Mouse (Mus musculus): Measurements from ENCODE around the gene Clec2l. TPM values are rescaled to one million over a fixed set of nuclear protein-coding genes. Genes with fewer than 3 reads are reported as not detected.
"Not testable (repeated sequence)": the region's sequence is repeated elsewhere in the genome, so short reads cannot be mapped to it uniquely, and the experiment has no call there.

Clec2l gene
- polyA plus RNA-seq, 1 experiment from 2014 or later: 3.6 TPM

GRCm38 (mm10) chr6:38636852-38637618, 25.8 kb upstream of the Clec2l start, which contains the start of gene Klrg2:
Klrg2 (minus strand) TSS chr6:38637242.
- peak; percentile 81 for ATAC-seq
- 2% methylated on average over 53 of the region's 60 CpGs for WGBS
- no peaks in the 10 kb centered on the region for H3K9me3 ChIP-seq (replicated peaks)
- H3K27me3 ChIP-seq: peaks cover 78% of the 10 kb centered on the region
- peak within 1 kb of the TSS; percentile 58 for H3K4me3 ChIP-seq
- H3K4me2 ChIP-seq: peak within 1 kb of the TSS; percentile 100
- H3K36me3 ChIP-seq (ENCODE audit: poor library complexity, severe bottlenecking): no peaks in the 10 kb centered on the region
- no peak within 1 kb of the TSS for H3K27ac ChIP-seq
- H3K9ac ChIP-seq: peak within 1 kb of the TSS; percentile 63
- H3K4me1 ChIP-seq: peaks cover 23% of the 10 kb centered on the region

GRCm38 (mm10) chr6:38640401-38640800, 22.5 kb upstream of the Clec2l start:
- no peak for ATAC-seq

GRCm38 (mm10) chr6:38641228-38641627, 21.6 kb upstream of the Clec2l start:
- Histone ChIP-seq H3K9ac (no peak overlapping the region), H3K9me3 (replicated peaks) (no peaks in the 10 kb centered on the region), H3K27ac (no peak overlapping the region), H3K27me3 (peaks cover 53% of the 10 kb centered on the region), H3K36me3 (ENCODE audit: poor library complexity, severe bottlenecking) (no peaks in the 10 kb centered on the region), H3K4me1 (peaks cover 14% of the 10 kb centered on the region), H3K4me2 (no peak overlapping the region), H3K4me3 (no peak overlapping the region)
- 73% methylated on average over 5 of the region's 5 CpGs for WGBS
- no peak for ATAC-seq

More at GRCm38 (mm10) chr6:38640401-38640800, 22.5 kb upstream of the Clec2l start:
- no peak overlapping the region for H3K9ac ChIP-seq
- H3K27me3 ChIP-seq: peaks cover 61% of the 10 kb centered on the region
- H3K36me3 ChIP-seq (ENCODE audit: poor library complexity, severe bottlenecking): no peaks in the 10 kb centered on the region
- no peak overlapping the region for H3K4me2 ChIP-seq
- WGBS: 80% methylated on average over 11 of the region's 11 CpGs
- H3K4me1 ChIP-seq: peaks cover 22% of the 10 kb centered on the region
- H3K9me3 ChIP-seq (replicated peaks): no peaks in the 10 kb centered on the region
- no peak overlapping the region for H3K4me3 ChIP-seq
- H3K27ac ChIP-seq: no peak overlapping the region

- H3K4me3 ChIP-seq: no peak overlapping the region
- no peak overlapping the region for H3K27ac ChIP-seq
- H3K9me3 ChIP-seq (replicated peaks): no peaks in the 10 kb centered on the region
- peaks cover 10% of the 10 kb centered on the region for H3K4me1 ChIP-seq
- no peak for ATAC-seq
- H3K4me2 ChIP-seq: no peak overlapping the region
- 53% methylated on average over 5 of the region's 5 CpGs for WGBS
- peaks cover 48% of the 10 kb centered on the region for H3K27me3 ChIP-seq
- no peak overlapping the region for H3K9ac ChIP-seq
- H3K36me3 ChIP-seq (ENCODE audit: poor library complexity, severe bottlenecking): no peaks in the 10 kb centered on the region
Observed at GRCm38 (mm10) chr6:38641645-38642044, 21.2 kb upstream of the Clec2l start.

- no peaks in the 10 kb centered on the region for H3K36me3 ChIP-seq (ENCODE audit: poor library complexity, severe bottlenecking)
- H3K4me2 ChIP-seq: no peak overlapping the region
- no peak overlapping the region for H3K27ac ChIP-seq
- peaks cover under 1% of the 10 kb centered on the region; the same call in 1 of the 2 replicates for H3K4me1 ChIP-seq
- 79% methylated on average over 5 of the region's 5 CpGs for WGBS
- H3K27me3 ChIP-seq: peaks cover 39% of the 10 kb centered on the region
- no peak overlapping the region for H3K4me3 ChIP-seq
- H3K9ac ChIP-seq: no peak overlapping the region
- no peak for ATAC-seq
- no peaks in the 10 kb centered on the region for H3K9me3 ChIP-seq (replicated peaks)
Observed at GRCm38 (mm10) chr6:38642593-38642992, 20.3 kb upstream of the Clec2l start.

- Histone ChIP-seq H3K9me3 (replicated peaks) (no peaks in the 10 kb centered on the region), H3K4me1 (no peaks in the 10 kb centered on the region), H3K4me2 (no peak overlapping the region), H3K4me3 (no peak overlapping the region), H3K27ac (no peak overlapping the region), H3K36me3 (ENCODE audit: poor library complexity, severe bottlenecking) (no peaks in the 10 kb centered on the region), H3K9ac (no peak overlapping the region), H3K27me3 (peaks cover 34% of the 10 kb centered on the region)
- no peak for ATAC-seq
- WGBS: 86% methylated on average over 3 of the region's 3 CpGs
Observed at GRCm38 (mm10) chr6:38643039-38643438, 19.8 kb upstream of the Clec2l start.

- Histone ChIP-seq H3K4me2 (no peak overlapping the region), H3K9me3 (replicated peaks) (no peaks in the 10 kb centered on the region)
Observed at GRCm38 (mm10) chr6:38649545-38649944, 13.3 kb upstream of the Clec2l start.

GRCm38 (mm10) chr6:38650263-38650937, 12.5 kb upstream of the Clec2l start:
- no peaks in the 10 kb centered on the region for H3K4me1 ChIP-seq
- H3K27me3 ChIP-seq: no peaks in the 10 kb centered on the region
- peak; percentile 77 for ATAC-seq
- no peaks in the 10 kb centered on the region for H3K36me3 ChIP-seq (ENCODE audit: poor library complexity, severe bottlenecking)
- no peak overlapping the region for H3K9ac ChIP-seq
- WGBS: 40% methylated on average over 14 of the region's 14 CpGs
- H3K4me3 ChIP-seq: no peak overlapping the region
- H3K9me3 ChIP-seq (replicated peaks): no peaks in the 10 kb centered on the region
- H3K4me2 ChIP-seq: no peak overlapping the region
- no peak overlapping the region for H3K27ac ChIP-seq

More at GRCm38 (mm10) chr6:38649545-38649944, 13.3 kb upstream of the Clec2l start:
- H3K36me3 ChIP-seq (ENCODE audit: poor library complexity, severe bottlenecking): no peaks in the 10 kb centered on the region
- H3K4me1 ChIP-seq: no peaks in the 10 kb centered on the region
- no peak overlapping the region for H3K4me3 ChIP-seq
- H3K27ac ChIP-seq: no peak overlapping the region
- no peak for ATAC-seq
- no peak overlapping the region for H3K9ac ChIP-seq
- WGBS: 72% methylated on average over 3 of the region's 3 CpGs
- no peaks in the 10 kb centered on the region for H3K27me3 ChIP-seq

GRCm38 (mm10) chr6:38661626-38662025, 1.2 kb upstream of the Clec2l start:
- Histone ChIP-seq H3K4me3 (no peak overlapping the region), H3K4me1 (peaks cover 7% of the 10 kb centered on the region; the same call in 1 of the 2 replicates), H3K27me3 (peaks cover 29% of the 10 kb centered on the region), H3K27ac (no peak overlapping the region), H3K9me3 (replicated peaks) (no peaks in the 10 kb centered on the region), H3K36me3 (ENCODE audit: poor library complexity, severe bottlenecking) (no peaks in the 10 kb centered on the region), H3K4me2 (no peak overlapping the region), H3K9ac (no peak overlapping the region)
- ATAC-seq: no peak
- WGBS: 24% methylated on average over 4 of the region's 4 CpGs

GRCm38 (mm10) chr6:38669580-38669979, 6.7 kb downstream of the Clec2l start:
- no peak for ATAC-seq
- Histone ChIP-seq H3K27ac (no peak overlapping the region), H3K36me3 (ENCODE audit: poor library complexity, severe bottlenecking) (no peaks in the 10 kb centered on the region), H3K9me3 (replicated peaks) (no peaks in the 10 kb centered on the region), H3K4me2 (no peak overlapping the region), H3K9ac (no peak overlapping the region), H3K4me3 (no peak overlapping the region), H3K27me3 (no peaks in the 10 kb centered on the region), H3K4me1 (no peaks in the 10 kb centered on the region)
- WGBS: 71% methylated on average over 6 of the region's 6 CpGs

- H3K4me3 ChIP-seq; H3K27ac ChIP-seq; H3K9me3 ChIP-seq (replicated peaks); H3K4me1 ChIP-seq; H3K36me3 ChIP-seq (ENCODE audit: poor library complexity, severe bottlenecking); H3K9ac ChIP-seq; ATAC-seq; H3K27me3 ChIP-seq; H3K4me2 ChIP-seq: not testable (repeated sequence)
- WGBS: 86% methylated on average over 1 of the region's 1 CpGs
Observed at GRCm38 (mm10) chr6:38670488-38670887, 7.6 kb downstream of the Clec2l start.

- no peak for ATAC-seq
- Histone ChIP-seq H3K9ac (no peak overlapping the region), H3K4me2 (no peak overlapping the region), H3K4me3 (no peak overlapping the region), H3K36me3 (ENCODE audit: poor library complexity, severe bottlenecking) (no peaks in the 10 kb centered on the region), H3K9me3 (replicated peaks) (no peaks in the 10 kb centered on the region), H3K4me1 (no peaks in the 10 kb centered on the region), H3K27me3 (no peaks in the 10 kb centered on the region), H3K27ac (no peak overlapping the region)
- WGBS: 85% methylated on average over 7 of the region's 7 CpGs
Observed at GRCm38 (mm10) chr6:38671270-38671669, 8.4 kb downstream of the Clec2l start.

Data from forebrain, embryonic 13.5 days (tissue).